Mouse (Mus musculus) intestine, embryonic 16.5 days (tissue): ENCODE data around the gene Setd5. TPM values are rescaled to one million over a fixed set of nuclear protein-coding genes. Genes with fewer than 3 reads are reported as not detected.

Experiments
- ATAC-seq: fragments of 200-750 bp; cut with Nextera tagmentation; 2 replicates; pipeline ENCODE4 v1.8.0; 2017; ENCODE audit warnings: moderate TSS enrichment, moderate library complexity
- H3K27ac ChIP-seq: fragments of 300-500 bp; sonication (generic); 2 replicates; pipeline ENCODE4 v1.5.1; 2014; ENCODE audit warnings: mild to moderate bottlenecking, low read length
- H3K27me3 ChIP-seq: fragments of 300-500 bp; sonication (generic); replicated peaks from 2 replicates; pipeline ENCODE4 v1.6.1; 2014; ENCODE audit warnings: low read length, control low read depth, mixed read lengths; ENCODE audit not compliant: control insufficient read depth, insufficient read depth
- H3K36me3 ChIP-seq: fragments of 300-500 bp; sonication (generic); 2 replicates; pipeline ENCODE4 v1.6.1; 2014; ENCODE audit warnings: low read length, control low read depth; ENCODE audit not compliant: control insufficient read depth, insufficient read depth
- H3K4me1 ChIP-seq: fragments of 300-500 bp; sonication (generic); 2 replicates; pipeline ENCODE4 v1.6.1; 2014; ENCODE audit warnings: low read length, control low read depth, mixed read lengths; ENCODE audit not compliant: control insufficient read depth, insufficient read depth
- H3K4me2 ChIP-seq: fragments of 300-500 bp; sonication (generic); 2 replicates; pipeline ENCODE4 v1.6.1; 2014; ENCODE audit warnings: low read depth, low read length, control low read depth
- H3K4me3 ChIP-seq: fragments of 300-500 bp; sonication (generic); 2 replicates; pipeline ENCODE4 v1.5.1; 2014; ENCODE audit warnings: mild to moderate bottlenecking, low read length
- H3K9ac ChIP-seq: fragments of 300-500 bp; sonication (generic); 2 replicates; pipeline ENCODE4 v1.6.1; 2014; ENCODE audit warnings: low read depth, low read length
- H3K9me3 ChIP-seq: fragments of 300-500 bp; sonication (generic); 2 replicates; pipeline ENCODE4 v1.6.1; 2016; ENCODE audit warnings: low read length, control low read depth; ENCODE audit not compliant: control insufficient read depth
- WGBS: fragments of 180-500 bp; shearing (Covaris S2); extraction: QIAGEN DNeasy Blood & Tissue Kit; methylation state at CpG from one replicate; pipeline ENCODE4 v1.1.7; 2014; 5-methylcytosine and 5-hydroxymethylcytosine counted together
- polyA plus RNA-seq: library from polyadenylated mRNA; unstranded; fragments of >200 nt; fragmentation: Nextera tagmentation; extraction: Ambion mirVana; gene quantifications from 2 replicates; pipeline ENCODE4 v1.2.1, GENCODE M21; 2015

The Setd5 gene
- polyA plus RNA-seq, 1 experiment from 2014 or later = 61.2 TPM

- peak overlapping the region; percentile 54 for H3K9ac ChIP-seq
- no peaks in the 10 kb centered on the region for H3K27me3 ChIP-seq
- WGBS = 5% methylated on average over 19 of the region's 19 CpGs
- no peaks in the 10 kb centered on the region for H3K36me3 ChIP-seq
- H3K4me1 ChIP-seq = 0 out of 2 replicates have a peak, but pooled peaks cover 3% of the 10 kb centered on the region
- H3K4me3 ChIP-seq = peak overlapping the region; percentile 16
- peak overlapping the region; percentile 45 for H3K4me2 ChIP-seq
- peak; percentile 93 for ATAC-seq
- no peaks in the 10 kb centered on the region for H3K9me3 ChIP-seq
- H3K27ac ChIP-seq = peak overlapping the region; percentile 73
These were observed 39.0 kb upstream of the Setd5 start for GRCm38 (mm10) chr6:113037946-113038734.

DNA sequence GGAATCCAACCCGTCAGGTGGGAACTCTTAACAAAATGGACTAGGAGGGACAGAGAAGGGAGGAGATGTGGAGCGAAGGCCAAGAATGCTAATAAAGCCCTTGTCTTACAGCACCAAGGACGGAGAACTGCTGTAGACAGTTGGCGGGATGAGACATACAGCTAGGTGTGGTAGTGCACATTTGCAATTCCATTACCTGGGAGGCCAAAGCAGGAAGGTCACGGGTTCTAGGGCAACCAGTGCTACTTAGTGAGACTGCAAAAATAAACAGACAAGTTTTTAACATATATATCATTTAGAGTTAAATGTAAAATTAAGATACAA, 38.5 kb upstream of the Setd5 start:
- peak; percentile 71 for ATAC-seq
- peak overlapping the region; percentile 10; the same call in 1 of the 2 replicates for H3K4me3 ChIP-seq
- H3K36me3 ChIP-seq = no peaks in the 10 kb centered on the region
- 0 out of 2 replicates have a peak, but pooled peaks cover 3% of the 10 kb centered on the region for H3K4me1 ChIP-seq
- peak overlapping the region; percentile 73 for H3K27ac ChIP-seq
- WGBS = 35% methylated on average over 5 of the region's 5 CpGs
- peak overlapping the region; percentile 45; the same call in 1 of the 2 replicates for H3K4me2 ChIP-seq
- no peaks in the 10 kb centered on the region for H3K27me3 ChIP-seq
- no peaks in the 10 kb centered on the region for H3K9me3 ChIP-seq
- no peak overlapping the region for H3K9ac ChIP-seq

GRCm38 (mm10) chr6:113040319-113040718, 36.8 kb upstream of the Setd5 start:
- Histone ChIP-seq H3K4me2 (no peak overlapping the region), H3K4me1 (peaks cover 8% of the 10 kb centered on the region), H3K27me3 (no peaks in the 10 kb centered on the region), H3K9me3 (no peaks in the 10 kb centered on the region), H3K36me3 (no peaks in the 10 kb centered on the region), H3K27ac (no peak overlapping the region), H3K4me3 (no peak overlapping the region), H3K9ac (no peak overlapping the region)
- 77% methylated on average over 2 of the region's 2 CpGs for WGBS
- no peak for ATAC-seq

DNA sequence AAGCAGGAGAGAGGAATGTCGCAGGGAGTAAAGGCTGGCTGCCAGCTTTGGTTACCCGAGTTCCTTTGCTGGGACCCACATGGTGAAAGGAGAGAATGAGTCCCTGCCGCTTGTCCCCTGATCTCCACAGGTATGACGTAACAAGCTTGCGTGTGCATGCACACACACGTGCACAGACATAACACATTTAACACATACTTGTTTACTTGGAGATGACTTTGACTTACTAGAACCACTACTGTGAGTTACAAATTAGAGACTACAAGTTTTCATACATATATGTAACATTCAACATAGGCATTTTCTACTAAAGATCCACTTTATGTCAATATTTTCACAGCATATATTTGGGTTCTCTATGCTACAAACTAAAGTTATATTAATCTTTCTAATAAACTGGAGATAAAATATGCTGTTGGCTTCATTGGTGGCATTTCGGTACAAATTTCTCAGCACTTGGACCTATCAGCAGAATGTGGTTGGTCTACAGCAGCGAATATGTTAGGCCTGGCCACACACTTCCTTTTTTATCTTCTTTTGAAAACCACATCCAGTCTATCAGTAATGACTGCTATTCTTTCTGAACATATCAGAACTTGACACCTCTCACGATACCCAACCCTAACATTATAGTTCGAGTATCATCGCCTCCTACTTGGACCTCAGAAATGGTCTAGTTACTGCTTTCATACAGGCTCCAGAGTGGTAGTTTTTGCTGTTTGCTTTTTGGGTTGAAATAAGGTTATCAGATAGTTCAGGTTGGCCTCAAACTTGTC, 35.8 kb upstream of the Setd5 start:
- no peaks in the 10 kb centered on the region for H3K36me3 ChIP-seq
- no peaks in the 10 kb centered on the region for H3K9me3 ChIP-seq
- H3K4me1 ChIP-seq = peaks cover 11% of the 10 kb centered on the region
- no peak overlapping the region for H3K9ac ChIP-seq
- no peaks in the 10 kb centered on the region for H3K27me3 ChIP-seq
- no peak overlapping the region for H3K27ac ChIP-seq
- 87% methylated on average over 11 of the region's 11 CpGs for WGBS
- H3K4me2 ChIP-seq = no peak overlapping the region
- H3K4me3 ChIP-seq = no peak overlapping the region
- no peak for ATAC-seq

- ATAC-seq = peak; percentile 49
- peaks cover 16% of the 10 kb centered on the region for H3K4me1 ChIP-seq
- H3K36me3 ChIP-seq = peaks cover 2% of the 10 kb centered on the region; the same call in 1 of the 2 replicates
- H3K9ac ChIP-seq = peak overlapping the region; percentile 87
- no peaks in the 10 kb centered on the region for H3K27me3 ChIP-seq
- H3K9me3 ChIP-seq = no peaks in the 10 kb centered on the region
- H3K4me3 ChIP-seq = peak overlapping the region; percentile 78
- H3K27ac ChIP-seq = peak overlapping the region; percentile 99
- WGBS = under 1% methylated on average over 11 of the region's 11 CpGs
- peak overlapping the region; percentile 89 for H3K4me2 ChIP-seq
These were observed 31.6 kb upstream of the Setd5 start for GRCm38 (mm10) chr6:113045575-113045974.

DNA sequence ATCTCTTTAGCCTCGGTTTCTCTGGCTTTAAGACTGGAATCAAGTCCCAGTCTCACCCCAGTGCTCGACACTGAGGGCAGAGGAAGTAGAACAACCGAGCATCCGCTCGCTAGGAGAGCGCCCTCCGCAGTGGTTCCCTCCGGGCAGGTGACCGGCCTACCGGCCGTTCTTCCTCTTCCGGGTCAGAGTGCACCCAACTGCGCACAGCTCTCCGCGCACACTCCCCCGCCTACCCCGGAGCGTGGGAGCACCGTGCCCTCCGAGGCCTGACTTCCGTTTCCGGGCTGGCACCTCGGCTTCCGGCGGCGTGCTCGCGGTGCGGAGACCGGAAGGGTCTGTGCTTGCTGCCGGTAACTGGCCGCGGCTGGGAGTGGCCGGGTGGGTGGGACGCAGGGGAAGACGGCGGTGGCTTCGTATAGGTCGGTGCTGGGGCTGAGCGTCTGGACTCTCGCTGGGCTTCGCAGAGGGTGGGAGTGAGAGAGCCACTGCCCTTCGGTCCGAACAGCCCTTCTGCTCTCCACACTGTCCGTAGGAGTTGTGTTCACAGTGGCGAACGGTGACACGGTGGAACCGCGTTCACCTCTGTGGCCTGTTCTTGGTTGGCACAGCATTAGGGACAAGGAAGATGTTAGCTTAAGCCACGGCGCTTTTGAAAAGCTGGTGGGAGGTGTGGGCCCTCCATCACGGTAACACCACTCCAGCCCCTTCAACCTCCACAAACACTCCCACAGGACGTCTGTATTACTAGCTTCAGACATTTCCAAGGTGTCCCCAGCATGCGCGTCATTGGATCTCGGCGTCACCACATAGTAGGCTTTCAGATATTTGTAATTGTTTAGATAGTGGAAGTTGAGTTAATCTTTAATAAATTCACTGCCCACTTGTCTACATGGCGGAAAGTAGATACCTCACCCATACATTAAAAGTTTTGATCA, 30.9 kb upstream of the Setd5 start, which contains the start of gene Thumpd3:
Gene Thumpd3 (plus strand): TSS at position 185 of the 935 bp plus-strand sequence.
- Histone ChIP-seq H3K27ac (peak within 1 kb of the TSS; percentile 99), H3K4me1 (peaks cover 16% of the 10 kb centered on the region), H3K9me3 (no peaks in the 10 kb centered on the region), H3K27me3 (no peaks in the 10 kb centered on the region), H3K4me2 (peak within 1 kb of the TSS; percentile 89), H3K9ac (peak within 1 kb of the TSS; percentile 87), H3K36me3 (peaks cover 6% of the 10 kb centered on the region), H3K4me3 (peak within 1 kb of the TSS; percentile 78)
- ATAC-seq = peak; percentile 99
- WGBS = under 1% methylated on average over 58 of the region's 59 CpGs

DNA sequence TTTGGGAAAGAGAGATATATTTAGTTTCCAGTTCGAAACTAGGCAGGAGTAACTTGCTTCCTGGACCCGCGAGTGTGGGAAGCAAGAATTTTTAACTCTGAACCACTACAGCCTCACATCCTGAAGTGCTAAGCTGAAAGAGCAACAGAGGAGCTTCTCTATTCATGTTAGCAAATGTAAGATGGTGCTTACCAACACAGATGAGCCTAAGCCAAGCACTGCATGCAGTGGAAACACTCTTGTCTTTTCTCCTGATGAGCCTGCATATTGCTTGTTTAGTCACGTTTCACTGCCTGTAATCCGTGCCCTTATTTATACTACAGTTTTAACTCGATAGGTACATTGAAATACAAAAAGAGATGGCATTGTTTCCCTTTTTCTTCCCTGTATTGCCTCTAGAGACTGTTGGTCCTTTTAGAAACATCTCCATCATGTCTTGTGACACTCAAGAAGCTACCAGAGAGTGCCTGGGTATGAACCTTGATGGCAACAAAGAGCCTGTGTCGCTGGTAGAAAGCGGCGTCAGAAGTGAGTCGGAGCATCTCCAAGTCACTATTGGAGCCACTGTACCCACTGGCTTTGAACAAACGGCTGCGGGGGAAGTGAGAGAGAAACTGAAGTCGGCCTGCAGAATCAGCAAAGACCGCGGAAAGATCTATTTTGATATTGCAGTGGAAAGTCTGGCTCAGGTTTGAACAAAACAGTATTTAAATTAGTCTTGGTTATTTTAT, 30.0 kb upstream of the Setd5 start:
- Histone ChIP-seq H3K27ac (peak overlapping the region; percentile 99), H3K4me2 (peak overlapping the region; percentile 89), H3K4me1 (peaks cover 16% of the 10 kb centered on the region), H3K4me3 (peak overlapping the region; percentile 78), H3K9ac (peak overlapping the region; percentile 87), H3K9me3 (no peaks in the 10 kb centered on the region), H3K36me3 (peaks cover 9% of the 10 kb centered on the region), H3K27me3 (no peaks in the 10 kb centered on the region)
- no peak for ATAC-seq
- WGBS = 54% methylated on average over 15 of the region's 15 CpGs

DNA sequence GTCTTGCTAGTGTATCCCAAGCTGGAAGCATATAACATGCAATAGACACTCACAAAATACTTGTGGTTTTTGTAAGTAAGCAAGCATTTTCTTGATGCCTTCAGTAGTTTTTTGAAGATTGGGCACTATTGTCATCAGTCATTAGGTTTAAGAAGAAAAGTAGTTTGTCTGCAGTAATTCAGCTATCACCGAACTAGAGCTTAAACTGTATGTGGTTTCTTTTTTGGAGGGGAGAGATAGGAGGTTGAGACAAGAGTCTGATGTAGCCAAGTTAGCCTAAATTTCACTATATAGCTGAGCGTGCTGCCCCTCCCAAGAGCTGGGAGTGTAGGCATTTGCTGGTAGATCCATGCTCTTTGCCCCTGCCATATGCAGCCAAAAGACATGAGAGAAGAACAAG, 28.8 kb upstream of the Setd5 start:
- no peak for ATAC-seq

More for the DNA sequence above, 28.8 kb upstream of the Setd5 start:
- no peak overlapping the region for H3K9ac ChIP-seq
- 97% methylated on average over 2 of the region's 2 CpGs for WGBS
- no peak overlapping the region for H3K4me3 ChIP-seq
- H3K4me2 ChIP-seq = 0 out of 2 replicates have a peak overlapping the region, but pooled peaks have one; percentile 2
- no peak overlapping the region for H3K27ac ChIP-seq
- no peaks in the 10 kb centered on the region for H3K9me3 ChIP-seq
- H3K27me3 ChIP-seq = no peaks in the 10 kb centered on the region
- H3K36me3 ChIP-seq = peaks cover 9% of the 10 kb centered on the region
- H3K4me1 ChIP-seq = peaks cover 18% of the 10 kb centered on the region
